Mouse (Mus musculus): Measurements from ENCODE around the gene Slc23a4. TPM values are rescaled to one million over a fixed set of nuclear protein-coding genes. Genes with fewer than 3 reads are reported as not detected.

The Slc23a4 gene
- polyA plus RNA-seq, 1 experiment: 221 TPM

DNA sequence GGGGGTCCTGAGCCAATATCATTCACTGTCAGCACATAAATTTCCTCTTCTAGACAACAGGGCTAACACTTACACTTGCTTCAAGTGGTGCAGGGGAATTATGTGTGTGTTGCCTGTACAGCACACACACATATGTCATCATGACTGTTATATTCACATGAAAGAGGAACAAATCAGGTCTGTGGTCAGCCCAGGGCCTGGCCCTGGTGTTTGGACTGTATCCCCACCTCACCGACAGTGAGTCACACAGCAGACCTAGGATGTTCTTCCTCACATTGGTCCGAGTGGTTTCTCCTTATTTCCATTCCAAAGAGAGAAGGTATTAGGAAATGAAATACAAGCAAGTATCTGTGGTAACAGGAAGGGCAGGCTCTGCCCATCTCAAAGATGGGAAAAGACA, 23.7 kb downstream of the Slc23a4 start:
- Histone ChIP-seq H3K27ac (ENCODE audit: insufficient read depth, low read depth, low read length) (no peak overlapping the region), H3K4me1 (ENCODE audit: control insufficient read depth, insufficient read depth, insufficient read length, low read length) (no peaks in the 10 kb centered on the region), H3K27me3 (ENCODE audit: control insufficient read depth, insufficient read depth, low read length) (no peaks in the 10 kb centered on the region), H3K4me3 (ENCODE audit: low read depth, low read length) (no peak overlapping the region), H3K36me3 (ENCODE audit: control insufficient read depth, insufficient read depth, low read length) (peaks cover under 1% of the 10 kb centered on the region; the same call in 1 of the 2 replicates)
- TF ChIP-seq CTCF (IDR thresholded peaks at IDR 0.05; ENCODE audit: extremely low read depth, insufficient read length, insufficient replicate concordance, low read depth, low read length) (no peak), POLR2A (IDR thresholded peaks at IDR 0.05; ENCODE audit: low read depth, low read length) (no peak)
- WGBS: 93% methylated on average over 2 of the region's 2 CpGs

DNA sequence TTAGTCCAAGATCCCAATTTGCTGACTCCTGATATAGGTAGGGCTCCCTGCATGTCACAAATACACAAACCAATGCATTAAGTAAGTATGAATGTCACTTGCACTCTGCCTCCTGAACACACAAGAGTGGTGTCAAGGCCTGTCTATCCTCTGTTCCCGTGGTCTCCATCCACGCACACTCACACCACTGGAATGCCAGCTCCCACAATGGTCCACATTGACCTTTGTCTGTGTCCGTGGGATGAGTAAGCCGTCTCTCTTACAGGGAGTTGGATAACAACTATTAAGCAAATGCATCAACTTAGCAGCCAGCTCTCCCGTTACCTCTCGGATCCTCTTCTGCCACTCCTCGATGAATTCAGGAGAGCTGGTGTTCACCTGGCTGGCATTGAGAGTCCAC, 29.1 kb downstream of the Slc23a4 start:
- H3K4me1 ChIP-seq (ENCODE audit: control insufficient read depth, insufficient read depth, insufficient read length, low read length): no peaks in the 10 kb centered on the region
- no peak overlapping the region for H3K4me3 ChIP-seq (ENCODE audit: low read depth, low read length)
- H3K36me3 ChIP-seq (ENCODE audit: control insufficient read depth, insufficient read depth, low read length): peaks cover 2% of the 10 kb centered on the region; the same call in 1 of the 2 replicates
- no peak overlapping the region for H3K27ac ChIP-seq (ENCODE audit: insufficient read depth, low read depth, low read length)
- no peak for TF ChIP-seq CTCF (IDR thresholded peaks at IDR 0.05; ENCODE audit: extremely low read depth, insufficient read length, insufficient replicate concordance, low read depth, low read length)
- no peak for TF ChIP-seq POLR2A (IDR thresholded peaks at IDR 0.05; ENCODE audit: low read depth, low read length)
- 94% methylated on average over 7 of the region's 7 CpGs for WGBS
- no peaks in the 10 kb centered on the region for H3K27me3 ChIP-seq (ENCODE audit: control insufficient read depth, insufficient read depth, low read length)

DNA sequence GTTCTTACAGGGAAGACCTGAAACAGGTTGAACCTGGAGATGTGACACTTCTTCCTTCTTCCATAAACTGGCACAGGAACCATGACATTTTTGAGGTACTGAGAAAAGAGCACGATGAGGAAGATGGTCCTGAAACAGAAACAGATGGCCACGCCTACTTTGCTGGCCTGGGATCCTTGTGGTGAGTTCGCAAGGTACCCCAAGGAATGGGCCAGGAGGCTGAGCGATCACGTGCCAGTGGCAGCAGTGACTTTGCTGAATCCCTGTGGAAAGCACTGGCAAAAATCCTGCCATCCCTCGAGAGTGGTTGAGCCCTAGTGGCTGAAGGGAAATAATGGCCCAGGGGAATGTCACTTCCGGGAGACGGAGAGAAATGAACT, 32.4 kb downstream of the Slc23a4 start:
- H3K36me3 ChIP-seq (ENCODE audit: control insufficient read depth, insufficient read depth, low read length): peaks cover 2% of the 10 kb centered on the region; the same call in 1 of the 2 replicates
- H3K4me3 ChIP-seq (ENCODE audit: low read depth, low read length): no peak overlapping the region
- TF ChIP-seq CTCF (IDR thresholded peaks at IDR 0.05; ENCODE audit: extremely low read depth, insufficient read length, insufficient replicate concordance, low read depth, low read length) (no peak), POLR2A (IDR thresholded peaks at IDR 0.05; ENCODE audit: low read depth, low read length) (no peak)
- no peaks in the 10 kb centered on the region for H3K27me3 ChIP-seq (ENCODE audit: control insufficient read depth, insufficient read depth, low read length)
- WGBS: 60% methylated on average over 8 of the region's 8 CpGs
- no peak overlapping the region for H3K27ac ChIP-seq (ENCODE audit: insufficient read depth, low read depth, low read length)
- no peaks in the 10 kb centered on the region for H3K4me1 ChIP-seq (ENCODE audit: control insufficient read depth, insufficient read depth, insufficient read length, low read length)

DNA sequence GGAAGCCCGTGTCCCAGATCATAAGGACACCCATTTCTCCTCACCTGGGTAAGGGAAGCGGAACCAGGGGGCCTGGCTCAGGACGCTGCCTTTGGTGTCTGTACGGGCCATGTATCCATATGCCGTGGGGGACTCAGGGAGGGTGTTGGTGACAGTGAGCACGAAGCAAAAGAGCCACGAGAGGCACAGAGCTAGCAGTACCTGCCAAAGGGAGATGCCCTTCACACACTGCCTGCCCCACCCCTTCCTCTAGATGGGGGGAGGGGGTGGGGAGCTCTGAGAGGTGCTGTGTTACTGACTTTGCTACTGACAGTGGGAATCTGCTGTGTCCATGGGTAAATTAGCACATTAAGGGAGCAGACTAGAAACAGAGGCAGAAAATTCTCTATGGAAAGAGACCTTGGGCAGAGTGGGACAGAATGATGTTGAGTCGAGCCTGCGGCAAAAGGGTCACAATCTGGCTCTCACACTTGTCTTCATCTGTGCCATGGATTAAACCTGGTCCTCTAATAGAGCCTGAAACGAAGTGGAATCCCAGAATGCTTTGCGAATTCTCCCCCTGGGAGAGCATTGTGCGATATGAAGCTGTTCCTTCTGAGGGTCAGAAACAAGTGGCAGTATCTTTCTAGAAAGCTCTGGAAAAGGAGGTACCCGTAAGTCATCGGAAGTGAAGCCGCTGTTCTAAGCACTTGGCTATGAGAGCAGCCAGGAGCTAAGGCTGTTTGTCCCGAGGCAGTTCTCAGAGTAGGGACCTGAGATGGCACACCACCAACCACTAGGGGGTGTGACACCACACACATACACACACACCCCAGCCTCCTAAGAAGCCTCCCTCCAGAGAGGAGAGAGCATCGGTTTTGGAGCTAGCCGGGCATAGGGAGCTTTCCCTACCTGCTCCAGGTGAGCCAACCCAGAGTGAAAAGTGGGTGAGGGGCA, 33.0 kb downstream of the Slc23a4 start:
- Histone ChIP-seq H3K4me3 (ENCODE audit: low read depth, low read length) (no peak overlapping the region), H3K27me3 (ENCODE audit: control insufficient read depth, insufficient read depth, low read length) (no peaks in the 10 kb centered on the region), H3K4me1 (ENCODE audit: control insufficient read depth, insufficient read depth, insufficient read length, low read length) (no peaks in the 10 kb centered on the region), H3K27ac (ENCODE audit: insufficient read depth, low read depth, low read length) (no peak overlapping the region), H3K36me3 (ENCODE audit: control insufficient read depth, insufficient read depth, low read length) (peaks cover 2% of the 10 kb centered on the region; the same call in 1 of the 2 replicates)
- 66% methylated on average over 18 of the region's 18 CpGs for WGBS
- TF ChIP-seq POLR2A (IDR thresholded peaks at IDR 0.05; ENCODE audit: low read depth, low read length) (no peak), CTCF (IDR thresholded peaks at IDR 0.05; ENCODE audit: extremely low read depth, insufficient read length, insufficient replicate concordance, low read depth, low read length) (peak; percentile 67; the same call in 1 of the 2 replicates)

DNA sequence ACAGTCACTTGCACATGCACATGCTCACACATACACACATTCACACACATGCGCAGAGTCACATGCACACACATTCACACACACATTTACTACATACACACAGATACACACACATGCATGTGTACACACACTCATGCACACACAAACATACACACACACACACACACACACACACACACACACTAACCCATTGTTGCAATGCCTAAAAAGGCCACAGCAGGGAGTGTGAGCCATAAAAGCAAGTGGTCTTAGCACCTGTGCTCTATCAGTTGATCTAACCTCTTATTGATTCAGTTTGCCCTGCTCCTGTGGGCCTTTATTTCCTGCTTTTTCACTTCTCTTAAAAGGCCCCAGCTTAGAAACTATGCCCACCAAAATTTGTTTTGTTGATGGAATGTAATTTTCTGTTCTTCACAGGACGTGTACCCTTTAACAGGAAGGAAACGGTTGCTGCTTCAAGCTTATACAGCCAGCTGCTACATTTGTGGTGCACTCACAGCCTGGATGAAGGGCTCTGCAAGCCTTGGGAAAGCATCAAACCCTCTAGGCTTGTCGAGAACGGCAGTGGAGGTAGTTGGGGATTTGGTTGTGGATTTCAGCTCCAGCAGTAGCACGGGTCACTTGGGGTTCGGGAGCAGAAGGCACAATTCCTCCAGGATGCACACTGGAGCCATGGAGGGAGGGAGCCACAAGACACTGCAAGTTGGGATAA, 36.1 kb downstream of the Slc23a4 start:
- Histone ChIP-seq H3K4me1 (ENCODE audit: control insufficient read depth, insufficient read depth, insufficient read length, low read length) (no peaks in the 10 kb centered on the region), H3K27ac (ENCODE audit: insufficient read depth, low read depth, low read length) (no peak overlapping the region), H3K4me3 (ENCODE audit: low read depth, low read length) (no peak overlapping the region), H3K36me3 (ENCODE audit: control insufficient read depth, insufficient read depth, low read length) (peaks cover 8% of the 10 kb centered on the region), H3K27me3 (ENCODE audit: control insufficient read depth, insufficient read depth, low read length) (no peaks in the 10 kb centered on the region)
- TF ChIP-seq POLR2A (IDR thresholded peaks at IDR 0.05; ENCODE audit: low read depth, low read length) (no peak), CTCF (IDR thresholded peaks at IDR 0.05; ENCODE audit: extremely low read depth, insufficient read length, insufficient replicate concordance, low read depth, low read length) (no peak)
- 67% methylated on average over 7 of the region's 7 CpGs for WGBS

DNA sequence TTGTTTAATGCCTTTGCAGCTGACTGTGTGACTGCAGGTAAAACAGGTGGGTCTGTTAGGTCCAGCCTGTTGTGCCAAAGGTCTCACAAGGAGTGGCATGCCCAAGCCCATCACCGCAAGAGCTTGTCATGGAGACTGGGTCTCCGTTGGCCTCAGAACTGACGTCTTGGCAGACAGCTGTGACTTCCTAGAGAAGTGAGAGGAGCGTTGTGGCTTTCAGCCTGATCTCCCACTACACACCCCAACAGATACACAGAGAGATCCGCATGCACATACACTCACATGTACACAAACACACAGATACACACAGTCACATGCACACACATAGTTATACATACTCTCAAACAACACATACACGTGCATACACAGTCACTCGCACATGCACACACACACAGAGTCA, 36.7 kb downstream of the Slc23a4 start:
- TF ChIP-seq CTCF (IDR thresholded peaks at IDR 0.05; ENCODE audit: extremely low read depth, insufficient read length, insufficient replicate concordance, low read depth, low read length) (no peak), POLR2A (IDR thresholded peaks at IDR 0.05; ENCODE audit: low read depth, low read length) (no peak)
- 85% methylated on average over 7 of the region's 7 CpGs for WGBS
- Histone ChIP-seq H3K4me1 (ENCODE audit: control insufficient read depth, insufficient read depth, insufficient read length, low read length) (no peaks in the 10 kb centered on the region), H3K27ac (ENCODE audit: insufficient read depth, low read depth, low read length) (no peak overlapping the region), H3K4me3 (ENCODE audit: low read depth, low read length) (no peak overlapping the region), H3K27me3 (ENCODE audit: control insufficient read depth, insufficient read depth, low read length) (no peaks in the 10 kb centered on the region), H3K36me3 (ENCODE audit: control insufficient read depth, insufficient read depth, low read length) (peaks cover 8% of the 10 kb centered on the region)

DNA sequence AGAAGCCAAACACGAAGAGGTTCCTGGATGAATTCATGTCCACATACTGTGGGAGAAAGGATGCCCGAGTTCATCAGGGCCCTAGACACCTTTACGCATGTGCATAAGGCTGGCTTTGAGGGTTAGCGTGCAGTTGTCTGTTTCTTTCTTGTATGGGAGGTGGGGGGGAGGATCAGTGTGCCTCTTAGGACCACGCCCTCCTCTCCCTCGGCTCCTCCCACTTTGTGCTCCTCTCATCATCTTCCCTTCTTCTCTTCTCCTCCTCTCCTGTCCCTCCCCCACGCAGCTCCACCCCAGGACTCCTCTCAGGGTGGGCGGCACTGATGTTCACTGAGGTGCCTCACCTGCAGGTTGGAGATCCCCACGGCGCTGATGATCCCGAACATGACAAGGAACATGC, 39.7 kb downstream of the Slc23a4 start:
- no peak overlapping the region for H3K4me3 ChIP-seq (ENCODE audit: low read depth, low read length)
- WGBS: 64% methylated on average over 11 of the region's 11 CpGs
- H3K4me1 ChIP-seq (ENCODE audit: control insufficient read depth, insufficient read depth, insufficient read length, low read length): no peaks in the 10 kb centered on the region; the same call in 1 of the 2 replicates
- TF ChIP-seq POLR2A (IDR thresholded peaks at IDR 0.05; ENCODE audit: low read depth, low read length) (no peak), CTCF (IDR thresholded peaks at IDR 0.05; ENCODE audit: extremely low read depth, insufficient read length, insufficient replicate concordance, low read depth, low read length) (no peak)
- H3K27ac ChIP-seq (ENCODE audit: insufficient read depth, low read depth, low read length): no peak overlapping the region
- H3K36me3 ChIP-seq (ENCODE audit: control insufficient read depth, insufficient read depth, low read length): peaks cover 11% of the 10 kb centered on the region
- no peaks in the 10 kb centered on the region for H3K27me3 ChIP-seq (ENCODE audit: control insufficient read depth, insufficient read depth, low read length)

All from small intestine, adult 2 months (tissue).